Mouse (Mus musculus): ENCODE data around the gene Adam25. TPM values are rescaled to one million over a fixed set of nuclear protein-coding genes. Genes with fewer than 3 reads are reported as not detected.
"Not testable (repeated sequence)": the region's sequence is repeated elsewhere in the genome, so short reads cannot be mapped to it uniquely, and the experiment has no call there.

Adam25 gene
- polyA plus RNA-seq (2014; fragmentation: Nextera tagmentation; extraction: Ambion mirVana): not detected in 2 replicates

DNA sequence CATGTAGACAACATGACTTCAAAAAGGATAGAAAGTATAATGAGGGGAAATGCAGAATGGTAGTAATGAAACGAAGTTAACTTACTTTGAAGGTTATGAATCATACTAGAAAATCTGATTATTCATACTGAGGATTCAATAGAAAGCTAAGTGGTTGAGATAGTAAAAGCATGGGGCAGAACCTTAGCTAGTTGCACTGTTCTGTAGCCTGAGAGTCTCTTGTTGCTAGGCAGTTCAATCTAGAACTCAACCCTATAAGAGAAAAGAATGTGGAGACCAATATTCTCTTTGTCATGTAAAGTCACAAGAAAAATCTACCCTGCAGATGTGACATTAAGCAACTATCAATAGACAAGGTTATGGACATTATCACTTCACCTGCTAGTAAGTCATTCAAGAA, at the start of gene Adam25:
TSS of gene Adam25 (plus strand) at position 301 of the 400 bp plus-strand sequence.
- H3K9me3 ChIP-seq (replicated peaks; ENCODE audit: control insufficient read depth, low read length); H3K4me3 ChIP-seq (ENCODE audit: low read depth, low read length); H3K4me2 ChIP-seq (ENCODE audit: low read depth, low read length); H3K27me3 ChIP-seq (ENCODE audit: control insufficient read depth, insufficient read depth, low read length); H3K27ac ChIP-seq (replicated peaks; ENCODE audit: low read depth, low read length); H3K9ac ChIP-seq (replicated peaks; ENCODE audit: low read length); H3K4me1 ChIP-seq (ENCODE audit: control insufficient read depth, insufficient read depth, low read length); H3K36me3 ChIP-seq (replicated peaks; ENCODE audit: control insufficient read depth, insufficient read depth, low read depth, low read length); ATAC-seq (replicated peaks; ENCODE audit: insufficient number of reproducible peaks, low FRiP score, low TSS enrichment, low read depth); DNase-seq (ENCODE audit: low spot score): not testable (repeated sequence)
- 73% methylated on average over 1 of the region's 1 CpGs for WGBS

DNA sequence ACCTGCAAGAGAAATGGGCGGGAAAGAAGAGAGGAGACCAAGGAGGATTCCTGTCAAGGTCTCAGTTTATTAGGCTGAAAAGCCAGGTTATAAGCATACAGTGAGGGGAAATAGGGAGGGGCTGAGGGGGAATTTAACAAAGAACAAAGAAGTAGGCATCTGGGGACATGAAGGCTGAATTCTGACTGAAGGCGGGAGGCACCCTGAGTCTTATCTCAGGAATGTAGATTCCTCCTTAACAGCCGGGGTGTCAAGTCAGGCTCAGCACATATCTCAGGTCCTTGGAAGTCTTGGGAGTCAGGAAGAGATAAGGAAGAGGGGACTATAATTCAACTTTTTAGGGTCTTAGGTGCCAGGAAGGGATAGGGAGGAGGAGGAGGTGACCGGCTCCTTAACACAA, 36.6 kb upstream of the Adam25 start:
- H3K4me2 ChIP-seq (ENCODE audit: low read depth, low read length); H3K27ac ChIP-seq (replicated peaks; ENCODE audit: low read depth, low read length); H3K4me3 ChIP-seq (ENCODE audit: low read depth, low read length); H3K4me1 ChIP-seq (ENCODE audit: control insufficient read depth, insufficient read depth, low read length); ATAC-seq (replicated peaks; ENCODE audit: insufficient number of reproducible peaks, low FRiP score, low TSS enrichment, low read depth); DNase-seq (ENCODE audit: low spot score); H3K9me3 ChIP-seq (replicated peaks; ENCODE audit: control insufficient read depth, low read length); H3K27me3 ChIP-seq (ENCODE audit: control insufficient read depth, insufficient read depth, low read length); H3K36me3 ChIP-seq (replicated peaks; ENCODE audit: control insufficient read depth, insufficient read depth, low read depth, low read length); H3K9ac ChIP-seq (replicated peaks; ENCODE audit: low read length): not testable (repeated sequence)
- WGBS: 96% methylated on average over 4 of the region's 4 CpGs

DNA sequence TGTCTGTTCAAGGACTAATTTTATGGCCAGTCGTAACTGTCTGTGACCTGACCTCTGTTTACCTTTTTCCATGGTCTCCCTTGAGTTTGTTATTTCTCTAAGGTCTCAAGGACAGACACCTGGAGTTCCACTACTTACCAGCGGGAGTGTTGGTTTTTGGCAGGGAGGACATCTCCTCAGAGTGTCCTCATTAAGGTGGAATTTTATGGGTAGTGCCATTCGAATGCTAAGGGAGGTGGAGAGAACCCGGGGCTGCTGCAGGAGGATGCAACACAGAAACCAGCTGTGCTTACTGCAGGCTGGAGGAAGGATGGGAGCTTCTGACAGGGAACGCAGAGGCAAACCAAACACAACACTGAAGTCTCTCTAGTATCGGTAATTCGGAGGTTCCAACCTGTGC, 36.0 kb upstream of the Adam25 start:
- Histone ChIP-seq H3K9ac (replicated peaks; ENCODE audit: low read length) (no peak overlapping the region), H3K36me3 (replicated peaks; ENCODE audit: control insufficient read depth, insufficient read depth, low read depth, low read length) (no peaks in the 10 kb centered on the region), H3K4me1 (ENCODE audit: control insufficient read depth, insufficient read depth, low read length) (no peaks in the 10 kb centered on the region), H3K27me3 (ENCODE audit: control insufficient read depth, insufficient read depth, low read length) (no peaks in the 10 kb centered on the region), H3K4me2 (ENCODE audit: low read depth, low read length) (no peak overlapping the region), H3K9me3 (replicated peaks; ENCODE audit: control insufficient read depth, low read length) (no peaks in the 10 kb centered on the region), H3K27ac (replicated peaks; ENCODE audit: low read depth, low read length) (no peak overlapping the region), H3K4me3 (ENCODE audit: low read depth, low read length) (no peak overlapping the region)
- no peak for ATAC-seq (replicated peaks; ENCODE audit: insufficient number of reproducible peaks, low FRiP score, low TSS enrichment, low read depth)
- DNase-seq (ENCODE audit: low spot score): no peak
- WGBS: 85% methylated on average over 7 of the region's 7 CpGs

DNA sequence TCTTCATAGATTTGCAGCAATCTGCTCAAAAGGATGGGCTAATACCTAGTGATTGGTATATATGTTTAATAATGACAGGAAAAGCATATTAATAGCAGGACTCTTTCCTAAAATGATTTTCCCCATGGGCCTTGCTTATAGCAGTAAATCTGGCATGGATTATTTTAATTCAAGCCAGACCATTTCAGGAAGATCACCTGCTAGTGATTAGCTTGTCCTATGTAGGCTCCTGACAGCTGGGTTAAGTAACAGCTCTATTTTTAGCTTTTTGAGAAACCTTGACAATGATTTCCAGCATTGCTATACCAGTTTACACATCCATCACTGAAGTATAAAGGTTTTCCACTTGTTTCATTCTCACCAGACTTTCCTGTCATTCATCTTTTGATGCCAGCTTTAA, 31.3 kb downstream of the Adam25 start:
- ATAC-seq (replicated peaks; ENCODE audit: insufficient number of reproducible peaks, low FRiP score, low TSS enrichment, low read depth) (no peak), DNase-seq (ENCODE audit: low spot score) (peak; percentile 81)
- Histone ChIP-seq H3K9me3 (replicated peaks; ENCODE audit: control insufficient read depth, low read length) (no peaks in the 10 kb centered on the region), H3K4me3 (ENCODE audit: low read depth, low read length) (no peak overlapping the region), H3K27ac (replicated peaks; ENCODE audit: low read depth, low read length) (no peak overlapping the region), H3K9ac (replicated peaks; ENCODE audit: low read length) (no peak overlapping the region), H3K4me2 (ENCODE audit: low read depth, low read length) (no peak overlapping the region), H3K4me1 (ENCODE audit: control insufficient read depth, insufficient read depth, low read length) (no peaks in the 10 kb centered on the region), H3K27me3 (ENCODE audit: control insufficient read depth, insufficient read depth, low read length) (no peaks in the 10 kb centered on the region), H3K36me3 (replicated peaks; ENCODE audit: control insufficient read depth, insufficient read depth, low read depth, low read length) (no peaks in the 10 kb centered on the region)

DNA sequence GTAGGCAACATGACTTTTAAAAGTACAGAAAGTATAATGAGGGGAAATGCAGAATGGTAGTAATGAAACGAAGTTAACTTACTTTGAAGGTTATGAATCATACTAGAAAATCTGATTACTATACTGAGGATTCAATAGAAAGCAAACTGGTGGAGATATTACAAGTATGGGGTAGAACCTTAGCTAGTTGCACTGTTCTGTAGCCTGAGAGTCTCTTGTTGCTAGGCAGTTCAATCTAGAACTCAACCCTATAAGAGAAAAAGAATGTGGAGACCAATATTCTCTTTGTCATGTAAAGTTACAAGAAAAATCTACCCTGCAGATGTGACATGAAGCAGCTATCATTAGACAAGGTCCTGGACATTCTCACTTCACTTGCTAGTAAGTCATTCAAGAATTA, 41.0 kb downstream of the Adam25 start, which contains the start of gene Adam20:
TSS of gene Adam20 (plus strand) at position 301 of the 400 bp plus-strand sequence.
- 75% methylated on average over 1 of the region's 1 CpGs for WGBS
- H3K4me2 ChIP-seq (ENCODE audit: low read depth, low read length); H3K9me3 ChIP-seq (replicated peaks; ENCODE audit: control insufficient read depth, low read length); H3K9ac ChIP-seq (replicated peaks; ENCODE audit: low read length); DNase-seq (ENCODE audit: low spot score); H3K4me1 ChIP-seq (ENCODE audit: control insufficient read depth, insufficient read depth, low read length); H3K36me3 ChIP-seq (replicated peaks; ENCODE audit: control insufficient read depth, insufficient read depth, low read depth, low read length); H3K27me3 ChIP-seq (ENCODE audit: control insufficient read depth, insufficient read depth, low read length); ATAC-seq (replicated peaks; ENCODE audit: insufficient number of reproducible peaks, low FRiP score, low TSS enrichment, low read depth); H3K4me3 ChIP-seq (ENCODE audit: low read depth, low read length); H3K27ac ChIP-seq (replicated peaks; ENCODE audit: low read depth, low read length): not testable (repeated sequence)

DNA sequence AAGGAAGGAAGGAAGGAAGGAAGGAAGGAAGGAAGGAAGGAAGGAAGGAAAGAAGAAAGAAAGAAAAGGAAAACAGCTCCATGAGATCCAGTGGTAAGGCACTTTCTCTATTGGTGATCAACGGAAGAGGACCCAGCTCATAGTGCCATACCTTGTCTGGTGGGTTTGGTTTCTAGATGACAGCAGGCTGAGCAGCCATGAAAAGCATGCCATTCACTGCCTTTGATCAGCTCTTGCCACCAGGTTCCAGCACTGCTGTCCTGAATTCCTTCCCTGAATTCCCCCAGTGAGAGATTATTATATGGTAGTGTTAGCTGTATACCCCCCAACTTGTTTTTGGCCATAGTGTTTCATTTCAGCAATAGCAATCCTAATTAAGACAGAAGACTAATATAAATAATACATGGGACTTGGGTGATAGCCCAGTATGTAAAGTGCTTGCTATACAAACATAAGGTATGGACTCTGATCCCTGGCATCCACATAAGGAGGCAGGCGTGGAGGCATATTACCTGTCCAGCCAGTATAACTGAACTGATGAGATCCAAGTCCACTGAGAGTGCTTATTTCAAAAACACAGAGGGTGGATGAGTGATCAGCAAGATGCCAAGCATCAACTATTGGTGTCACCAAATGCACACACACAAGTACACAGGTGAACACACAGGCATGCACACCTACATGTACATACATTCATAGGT, 51.5 kb downstream of the Adam25 start:
- no peak for ATAC-seq (replicated peaks; ENCODE audit: insufficient number of reproducible peaks, low FRiP score, low TSS enrichment, low read depth)

More for the DNA sequence above, 51.5 kb downstream of the Adam25 start:
- no peak overlapping the region for H3K27ac ChIP-seq (replicated peaks; ENCODE audit: low read depth, low read length)
- no peak for DNase-seq (ENCODE audit: low spot score)
- WGBS: 85% methylated on average over 2 of the region's 2 CpGs
- H3K9ac ChIP-seq (replicated peaks; ENCODE audit: low read length): no peak overlapping the region
- no peaks in the 10 kb centered on the region for H3K27me3 ChIP-seq (ENCODE audit: control insufficient read depth, insufficient read depth, low read length)
- no peak overlapping the region for H3K4me2 ChIP-seq (ENCODE audit: low read depth, low read length)
- H3K36me3 ChIP-seq (replicated peaks; ENCODE audit: control insufficient read depth, insufficient read depth, low read depth, low read length): no peaks in the 10 kb centered on the region
- H3K4me1 ChIP-seq (ENCODE audit: control insufficient read depth, insufficient read depth, low read length): no peaks in the 10 kb centered on the region
- no peaks in the 10 kb centered on the region for H3K9me3 ChIP-seq (replicated peaks; ENCODE audit: control insufficient read depth, low read length)
- no peak overlapping the region for H3K4me3 ChIP-seq (ENCODE audit: low read depth, low read length)

Other genes starting within 250 kb of the Adam25 start
- not detected in 2 replicates for gene Adam24, start 77.1 kb upstream of the Adam25 start, polyA plus RNA-seq (2014; fragmentation: Nextera tagmentation; extraction: Ambion mirVana)
- not detected in 2 replicates for gene Adam20, start 41.1 kb downstream of the Adam25 start, polyA plus RNA-seq (2014; fragmentation: Nextera tagmentation; extraction: Ambion mirVana)
- not detected in 2 replicates for gene Adam39, start 70.8 kb downstream of the Adam25 start, polyA plus RNA-seq (2014; fragmentation: Nextera tagmentation; extraction: Ambion mirVana)

All from embryonic facial prominence, embryonic 11.5 days (tissue).